Mouse (Mus musculus): ENCODE data around the gene Fzd7. TPM values are rescaled to one million over a fixed set of nuclear protein-coding genes. Genes with fewer than 3 reads are reported as not detected.

Fzd7 gene
- polyA plus RNA-seq, 1 experiment from 2014 or later, result 3.4 TPM

DNA sequence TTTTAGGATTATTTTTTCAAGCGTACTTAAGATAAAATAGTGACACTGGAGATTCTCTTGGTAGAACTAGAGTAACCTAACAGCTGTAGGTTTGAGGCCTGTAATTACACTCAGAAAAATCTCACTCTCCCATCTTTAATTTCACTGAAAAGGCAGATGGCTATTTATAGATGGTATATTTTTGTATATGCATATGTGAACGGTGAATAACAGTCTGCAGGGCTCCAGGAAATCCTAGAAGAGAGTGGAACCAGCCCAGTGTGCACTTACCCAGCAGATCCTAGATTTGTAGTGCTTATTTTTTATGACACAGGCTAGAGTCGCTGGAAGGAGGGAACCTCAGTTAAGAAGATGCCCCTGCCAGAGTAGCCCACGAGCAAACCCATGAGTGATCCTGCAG is 6.8 kb downstream of the Fzd7 start:
- Histone ChIP-seq H3K36me3 (ENCODE audit: control insufficient read depth, insufficient read depth, low read length) (no peaks in the 10 kb centered on the region), H3K27ac (ENCODE audit: low read length) (no peak overlapping the region), H3K4me2 (ENCODE audit: low read depth, low read length) (no peak overlapping the region), H3K27me3 (replicated peaks; ENCODE audit: control insufficient read depth, insufficient read depth, low read length) (no peaks in the 10 kb centered on the region), H3K4me3 (ENCODE audit: low read length) (no peak overlapping the region), H3K9me3 (ENCODE audit: control insufficient read depth, low read length) (no peaks in the 10 kb centered on the region), H3K9ac (ENCODE audit: low read depth, low read length) (no peak overlapping the region), H3K4me1 (ENCODE audit: control insufficient read depth, insufficient read depth, low read length) (peaks cover 49% of the 10 kb centered on the region)
- 38% methylated on average over 4 of the region's 4 CpGs for WGBS
- ATAC-seq, result no peak

DNA sequence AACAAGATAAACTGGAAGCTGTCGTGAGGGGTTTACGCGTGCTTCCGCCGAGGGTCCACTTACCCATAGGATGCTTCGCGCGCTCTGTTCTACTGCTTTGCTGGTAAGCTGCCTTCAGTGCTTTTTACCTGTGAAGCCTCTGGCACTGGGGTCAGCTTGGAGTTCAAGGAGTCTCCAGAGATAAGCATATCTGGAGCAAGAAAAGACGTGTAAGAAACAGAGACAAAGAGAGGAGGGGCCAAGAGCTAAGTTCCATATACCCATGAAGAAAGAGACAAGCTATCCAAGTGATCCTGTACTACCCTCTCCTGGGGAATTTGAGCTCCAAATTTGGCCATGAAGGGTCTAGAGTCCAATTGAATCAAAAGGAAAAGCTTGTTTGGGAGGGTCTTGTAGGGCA is 9.3 kb downstream of the Fzd7 start:
- Histone ChIP-seq H3K9me3 (ENCODE audit: control insufficient read depth, low read length) (no peaks in the 10 kb centered on the region), H3K4me2 (ENCODE audit: low read depth, low read length) (no peak overlapping the region), H3K27me3 (replicated peaks; ENCODE audit: control insufficient read depth, insufficient read depth, low read length) (no peaks in the 10 kb centered on the region), H3K4me3 (ENCODE audit: low read length) (no peak overlapping the region), H3K27ac (ENCODE audit: low read length) (no peak overlapping the region), H3K36me3 (ENCODE audit: control insufficient read depth, insufficient read depth, low read length) (no peaks in the 10 kb centered on the region), H3K4me1 (ENCODE audit: control insufficient read depth, insufficient read depth, low read length) (peaks cover 32% of the 10 kb centered on the region), H3K9ac (ENCODE audit: low read depth, low read length) (no peak overlapping the region)
- WGBS, result 83% methylated on average over 9 of the region's 9 CpGs
- no peak for ATAC-seq

DNA sequence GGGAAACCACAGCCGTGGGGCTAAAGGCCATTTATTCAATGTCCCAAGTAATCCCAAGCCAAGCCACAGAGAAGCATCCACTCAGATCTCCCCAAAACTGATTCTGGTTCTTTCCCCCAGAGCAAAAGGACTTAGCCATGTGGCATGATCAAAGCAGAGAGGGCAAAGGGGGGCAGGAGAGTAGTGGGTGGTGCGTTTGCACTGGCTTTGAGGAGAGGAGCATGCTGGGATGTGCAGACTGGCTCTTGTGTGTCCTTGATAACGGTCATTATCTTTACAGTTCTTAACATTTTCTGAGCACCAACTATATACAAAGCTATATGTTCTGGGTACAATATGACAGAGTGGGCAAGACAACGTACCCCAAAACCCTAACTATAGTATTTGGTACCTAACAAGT is 10.2 kb downstream of the Fzd7 start:
- 69% methylated on average over 4 of the region's 4 CpGs for whole genome bisulfite sequencing
- ATAC-seq, result no peak
- peaks cover 27% of the 10 kb centered on the region for H3K4me1 ChIP-seq (ENCODE audit: control insufficient read depth, insufficient read depth, low read length)

DNA sequence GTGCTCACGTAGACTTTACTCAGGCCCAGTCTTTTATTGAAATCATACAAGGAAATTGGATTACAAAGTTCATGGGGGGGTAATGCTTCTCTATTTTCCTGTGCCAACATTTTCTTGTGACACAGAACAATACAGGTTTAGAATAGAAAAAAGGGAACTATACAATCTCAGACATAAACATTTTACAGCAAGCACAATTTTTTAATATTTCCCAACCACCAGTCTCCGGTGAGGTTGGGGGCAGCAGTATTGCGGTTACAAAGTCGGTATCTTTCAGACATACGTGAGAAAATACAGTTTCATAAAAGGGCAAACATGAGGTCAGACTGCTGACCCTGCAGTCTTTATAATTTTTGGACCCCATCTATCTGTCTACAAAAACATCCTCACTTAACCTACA is 13.7 kb downstream of the Fzd7 start:
- 90% methylated on average over 5 of the region's 5 CpGs for WGBS
- Histone ChIP-seq H3K4me1 (ENCODE audit: control insufficient read depth, insufficient read depth, low read length) (peaks cover 8% of the 10 kb centered on the region), H3K4me2 (ENCODE audit: low read depth, low read length) (no peak overlapping the region)

More for the DNA sequence above, 10.2 kb downstream of the Fzd7 start:
- no peaks in the 10 kb centered on the region for H3K9me3 ChIP-seq (ENCODE audit: control insufficient read depth, low read length)
- H3K4me2 ChIP-seq (ENCODE audit: low read depth, low read length), result no peak overlapping the region
- no peak overlapping the region for H3K27ac ChIP-seq (ENCODE audit: low read length)
- H3K27me3 ChIP-seq (replicated peaks; ENCODE audit: control insufficient read depth, insufficient read depth, low read length), result no peaks in the 10 kb centered on the region
- no peak overlapping the region for H3K4me3 ChIP-seq (ENCODE audit: low read length)
- H3K36me3 ChIP-seq (ENCODE audit: control insufficient read depth, insufficient read depth, low read length), result no peaks in the 10 kb centered on the region
- H3K9ac ChIP-seq (ENCODE audit: low read depth, low read length), result no peak overlapping the region

DNA sequence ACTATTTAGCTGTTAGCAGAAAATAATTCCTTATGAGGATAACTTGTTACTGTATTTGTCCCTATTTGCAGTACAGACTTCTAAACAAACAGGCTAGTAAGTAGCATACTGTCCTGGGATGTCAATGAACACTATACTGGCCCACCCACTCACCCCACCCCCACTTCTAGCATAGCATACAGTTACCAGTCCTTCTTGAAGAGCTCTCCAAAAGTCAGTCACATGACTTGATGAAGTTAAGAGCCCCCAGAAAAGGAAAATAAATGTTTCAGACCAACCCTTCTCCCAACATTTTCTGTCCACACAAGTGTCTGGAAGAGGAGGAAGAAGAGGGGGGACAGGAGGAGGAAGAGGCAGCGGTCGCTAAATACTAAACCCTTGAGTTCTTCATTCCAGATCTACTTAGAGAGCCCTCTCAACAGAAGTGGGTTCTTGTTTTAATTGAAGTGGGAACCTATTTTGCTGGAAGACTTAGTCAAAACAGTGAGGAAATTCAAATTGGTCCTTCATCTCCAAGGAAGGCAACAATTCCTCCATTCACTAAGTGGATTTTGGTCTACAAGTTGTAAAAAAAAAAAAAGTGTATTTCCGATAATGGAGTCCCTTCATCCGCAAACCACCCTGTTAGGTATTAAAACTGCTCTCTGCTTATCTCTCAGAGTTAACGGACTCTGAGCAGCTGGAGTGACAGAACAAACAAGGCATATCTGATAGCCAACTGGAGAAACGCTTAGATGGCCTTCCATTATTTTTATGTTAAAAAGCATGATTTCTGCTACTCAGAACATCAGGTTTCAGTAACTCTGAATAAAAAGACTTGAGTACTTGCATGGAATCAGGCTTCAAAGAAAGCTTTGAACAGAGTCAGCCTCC is 15.8 kb downstream of the Fzd7 start:
- Histone ChIP-seq H3K9ac (ENCODE audit: low read depth, low read length) (no peak overlapping the region), H3K4me1 (ENCODE audit: control insufficient read depth, insufficient read depth, low read length) (no peaks in the 10 kb centered on the region), H3K4me3 (ENCODE audit: low read length) (no peak overlapping the region), H3K4me2 (ENCODE audit: low read depth, low read length) (no peak overlapping the region), H3K9me3 (ENCODE audit: control insufficient read depth, low read length) (no peaks in the 10 kb centered on the region), H3K27me3 (replicated peaks; ENCODE audit: control insufficient read depth, insufficient read depth, low read length) (no peaks in the 10 kb centered on the region), H3K27ac (ENCODE audit: low read length) (no peak overlapping the region), H3K36me3 (ENCODE audit: control insufficient read depth, insufficient read depth, low read length) (no peaks in the 10 kb centered on the region)
- 63% methylated on average over 6 of the region's 6 CpGs for WGBS
- peak; percentile 78 for ATAC-seq

More for the DNA sequence above, 13.7 kb downstream of the Fzd7 start:
- Histone ChIP-seq H3K4me3 (ENCODE audit: low read length) (no peak overlapping the region), H3K27ac (ENCODE audit: low read length) (no peak overlapping the region), H3K9ac (ENCODE audit: low read depth, low read length) (no peak overlapping the region), H3K9me3 (ENCODE audit: control insufficient read depth, low read length) (no peaks in the 10 kb centered on the region), H3K36me3 (ENCODE audit: control insufficient read depth, insufficient read depth, low read length) (no peaks in the 10 kb centered on the region), H3K27me3 (replicated peaks; ENCODE audit: control insufficient read depth, insufficient read depth, low read length) (no peaks in the 10 kb centered on the region)
- no peak for ATAC-seq

DNA sequence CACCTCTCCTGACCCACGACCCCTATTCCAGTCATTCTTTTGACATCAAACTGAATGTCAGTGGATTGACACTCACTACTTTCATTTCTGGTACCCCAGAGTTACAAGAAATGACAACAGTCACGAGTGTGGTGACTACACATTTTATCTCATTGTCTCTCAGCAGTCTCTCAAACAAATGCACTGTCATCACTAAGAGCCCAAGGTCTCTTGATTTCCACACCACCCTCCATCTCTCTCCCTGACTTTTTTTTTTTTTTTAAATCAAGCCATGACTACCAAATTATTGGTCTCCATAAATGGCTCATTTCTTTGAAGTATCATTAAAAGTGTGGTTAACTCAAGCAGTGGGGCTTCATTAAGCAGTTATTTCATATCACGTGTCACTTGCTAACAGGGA is 17.1 kb downstream of the Fzd7 start:
- Histone ChIP-seq H3K9me3 (ENCODE audit: control insufficient read depth, low read length) (no peaks in the 10 kb centered on the region), H3K4me2 (ENCODE audit: low read depth, low read length) (no peak overlapping the region), H3K9ac (ENCODE audit: low read depth, low read length) (no peak overlapping the region), H3K4me3 (ENCODE audit: low read length) (no peak overlapping the region), H3K27me3 (replicated peaks; ENCODE audit: control insufficient read depth, insufficient read depth, low read length) (no peaks in the 10 kb centered on the region), H3K36me3 (ENCODE audit: control insufficient read depth, insufficient read depth, low read length) (no peaks in the 10 kb centered on the region), H3K4me1 (ENCODE audit: control insufficient read depth, insufficient read depth, low read length) (no peaks in the 10 kb centered on the region), H3K27ac (ENCODE audit: low read length) (no peak overlapping the region)
- 86% methylated on average over 3 of the region's 3 CpGs for WGBS
- ATAC-seq, result no peak

DNA sequence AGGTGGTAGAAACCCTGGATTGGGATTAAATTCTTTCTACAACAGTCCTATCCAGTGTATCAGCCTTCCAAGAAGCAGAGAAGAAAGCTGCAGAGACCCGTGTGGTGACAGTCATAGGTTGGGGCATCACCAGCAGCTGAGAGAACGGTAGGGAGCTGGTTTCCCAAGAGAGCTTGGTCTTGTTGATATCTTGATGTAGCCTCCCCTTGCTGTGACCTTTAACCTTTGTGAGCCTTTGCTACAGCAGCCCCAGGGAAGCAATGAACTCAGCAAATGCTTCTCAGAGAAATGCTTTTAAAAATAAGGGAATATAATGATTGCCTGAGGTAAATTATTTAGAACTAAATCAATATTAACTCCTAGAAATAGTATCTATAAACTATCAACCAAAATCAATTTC is 20.1 kb downstream of the Fzd7 start:
- 71% methylated on average over 2 of the region's 2 CpGs for WGBS
- H3K9ac ChIP-seq (ENCODE audit: low read depth, low read length), result no peak overlapping the region
- no peaks in the 10 kb centered on the region for H3K4me1 ChIP-seq (ENCODE audit: control insufficient read depth, insufficient read depth, low read length)
- no peak overlapping the region for H3K4me2 ChIP-seq (ENCODE audit: low read depth, low read length)
- no peak overlapping the region for H3K27ac ChIP-seq (ENCODE audit: low read length)
- ATAC-seq, result no peak
- H3K4me3 ChIP-seq (ENCODE audit: low read length), result no peak overlapping the region
- H3K9me3 ChIP-seq (ENCODE audit: control insufficient read depth, low read length), result no peaks in the 10 kb centered on the region
- no peaks in the 10 kb centered on the region for H3K27me3 ChIP-seq (replicated peaks; ENCODE audit: control insufficient read depth, insufficient read depth, low read length)
- H3K36me3 ChIP-seq (ENCODE audit: control insufficient read depth, insufficient read depth, low read length), result no peaks in the 10 kb centered on the region

DNA sequence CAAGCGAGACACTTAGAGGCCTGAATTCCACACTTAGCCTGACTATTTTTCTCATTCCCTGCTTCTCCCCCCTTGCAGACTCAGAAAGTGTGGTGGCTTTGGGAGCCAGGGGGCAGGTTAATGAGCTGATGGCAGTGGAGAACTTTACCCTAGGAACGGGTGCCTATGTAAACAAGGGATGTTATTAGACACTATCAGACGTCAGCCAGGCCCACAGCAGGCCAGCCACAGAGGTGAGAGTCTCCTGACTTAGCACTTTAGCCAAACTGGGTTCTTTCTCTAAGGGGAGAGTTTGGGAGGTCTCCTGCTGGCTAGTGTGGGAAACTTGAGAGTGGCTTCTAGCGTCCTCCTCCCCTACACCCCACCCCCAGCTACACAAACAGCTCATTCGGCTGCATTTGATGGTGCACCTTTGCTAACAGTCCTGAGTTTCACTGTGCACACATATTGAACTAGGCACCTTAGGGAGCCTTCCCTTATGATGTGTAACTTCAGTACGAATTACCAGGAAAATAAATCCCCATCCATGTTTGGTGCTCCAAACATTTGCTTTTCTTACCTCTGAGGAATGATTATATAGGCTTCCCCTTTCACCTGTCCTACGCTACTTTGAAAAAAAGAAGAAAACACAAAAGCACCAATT is 21.6 kb downstream of the Fzd7 start:
- WGBS, result 52% methylated on average over 7 of the region's 7 CpGs
- no peaks in the 10 kb centered on the region for H3K27me3 ChIP-seq (replicated peaks; ENCODE audit: control insufficient read depth, insufficient read depth, low read length)
- no peaks in the 10 kb centered on the region for H3K36me3 ChIP-seq (ENCODE audit: control insufficient read depth, insufficient read depth, low read length)
- no peak overlapping the region for H3K9ac ChIP-seq (ENCODE audit: low read depth, low read length)
- no peaks in the 10 kb centered on the region for H3K9me3 ChIP-seq (ENCODE audit: control insufficient read depth, low read length)
- no peak overlapping the region for H3K4me2 ChIP-seq (ENCODE audit: low read depth, low read length)
- no peak overlapping the region for H3K27ac ChIP-seq (ENCODE audit: low read length)
- ATAC-seq, result no peak
- H3K4me1 ChIP-seq (ENCODE audit: control insufficient read depth, insufficient read depth, low read length), result 0 out of 2 replicates have a peak, but pooled peaks cover 3% of the 10 kb centered on the region
- no peak overlapping the region for H3K4me3 ChIP-seq (ENCODE audit: low read length)

DNA sequence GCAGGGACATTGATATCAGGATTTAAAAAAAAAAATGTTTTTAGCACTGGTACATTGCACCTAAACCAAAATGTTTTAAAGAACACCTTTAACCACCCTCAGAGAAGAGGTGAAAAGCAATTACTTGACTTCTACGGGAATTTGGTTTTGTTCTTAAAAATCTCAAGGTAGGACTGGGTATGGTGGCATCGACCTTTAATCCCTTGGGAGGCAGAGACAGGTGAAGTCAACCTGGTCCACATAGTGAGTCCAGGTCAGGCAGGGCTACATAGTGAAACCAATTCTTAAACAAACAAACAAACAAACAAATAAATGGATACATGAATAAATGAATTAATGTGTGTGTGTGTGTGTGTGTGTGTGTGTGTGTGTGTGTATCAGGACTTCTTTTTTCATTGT is 22.1 kb downstream of the Fzd7 start:
- Histone ChIP-seq H3K27ac (ENCODE audit: low read length) (no peak overlapping the region), H3K27me3 (replicated peaks; ENCODE audit: control insufficient read depth, insufficient read depth, low read length) (no peaks in the 10 kb centered on the region), H3K4me3 (ENCODE audit: low read length) (no peak overlapping the region), H3K9ac (ENCODE audit: low read depth, low read length) (no peak overlapping the region), H3K4me1 (ENCODE audit: control insufficient read depth, insufficient read depth, low read length) (0 out of 2 replicates have a peak, but pooled peaks cover 3% of the 10 kb centered on the region), H3K9me3 (ENCODE audit: control insufficient read depth, low read length) (no peaks in the 10 kb centered on the region), H3K4me2 (ENCODE audit: low read depth, low read length) (no peak overlapping the region), H3K36me3 (ENCODE audit: control insufficient read depth, insufficient read depth, low read length) (no peaks in the 10 kb centered on the region)
- ATAC-seq, result no peak
- 80% methylated on average over 2 of the region's 2 CpGs for WGBS

Data from intestine, embryonic 16.5 days (tissue).